Mouse (Mus musculus) liver, embryonic 13.5 days (tissue): ENCODE measurements around the gene Ust. TPM values are rescaled to one million over a fixed set of nuclear protein-coding genes. Genes with fewer than 3 reads are reported as not detected.

Source experiments
- ATAC-seq: fragments of 200-750 bp; cut with Nextera tagmentation; 2 replicates; pipeline ENCODE4 v1.8.0; 2017; ENCODE audit warnings: low read depth, mild to moderate bottlenecking, moderate number of reproducible peaks, moderate library complexity
- DNase-seq: peaks from one replicate; pipeline ENCODE4 v3.0.0; 2022
- H3K27ac ChIP-seq: fragments of 300-500 bp; sonication (generic); 2 replicates; pipeline ENCODE4 v1.5.1; 2015; ENCODE audit warnings: moderate library complexity, mild to moderate bottlenecking, inconsistent platforms
- H3K27me3 ChIP-seq: fragments of 300-500 bp; sonication (generic); 2 replicates; pipeline ENCODE4 v1.6.1; 2015; ENCODE audit warnings: mild to moderate bottlenecking, inconsistent platforms
- H3K36me3 ChIP-seq: fragments of 300-500 bp; sonication (generic); 2 replicates; pipeline ENCODE4 v1.6.1; 2015; ENCODE audit warnings: mild to moderate bottlenecking, inconsistent platforms
- H3K4me1 ChIP-seq: fragments of 300-500 bp; sonication (generic); replicated peaks from 2 replicates; pipeline ENCODE4 v1.6.1; 2015; ENCODE audit warnings: inconsistent platforms
- H3K4me2 ChIP-seq: fragments of 300-500 bp; sonication (generic); 2 replicates; pipeline ENCODE4 v1.6.1; 2015; ENCODE audit warnings: inconsistent platforms, mild to moderate bottlenecking, moderate library complexity
- H3K4me3 ChIP-seq: fragments of 300-500 bp; sonication (generic); replicated peaks from 2 replicates; pipeline ENCODE4 v1.5.1; 2015; ENCODE audit warnings: mild to moderate bottlenecking, inconsistent platforms
- H3K9ac ChIP-seq: fragments of 300-500 bp; sonication (generic); 2 replicates; pipeline ENCODE4 v1.6.1; 2015; ENCODE audit warnings: mild to moderate bottlenecking, inconsistent platforms
- H3K9me3 ChIP-seq: fragments of 300-500 bp; sonication (generic); replicated peaks from 2 replicates; pipeline ENCODE4 v1.6.1; 2016; ENCODE audit warnings: inconsistent platforms
- WGBS: fragments of 180-500 bp; shearing (Covaris S2); methylation state at CpG from one replicate; pipeline ENCODE4 v1.1.7; 2015; ENCODE audit not compliant: insufficient replicate concordance; 5-methylcytosine and 5-hydroxymethylcytosine counted together
- polyA plus RNA-seq: library from polyadenylated mRNA; unstranded; fragments of >200 nt; fragmentation: Nextera tagmentation; extraction: Ambion mirVana; gene quantifications from 2 replicates; pipeline ENCODE4 v1.2.1, GENCODE M21; 2015

Ust gene
- polyA plus RNA-seq, 1 experiment from 2014 or later: 0.51 TPM

DNA sequence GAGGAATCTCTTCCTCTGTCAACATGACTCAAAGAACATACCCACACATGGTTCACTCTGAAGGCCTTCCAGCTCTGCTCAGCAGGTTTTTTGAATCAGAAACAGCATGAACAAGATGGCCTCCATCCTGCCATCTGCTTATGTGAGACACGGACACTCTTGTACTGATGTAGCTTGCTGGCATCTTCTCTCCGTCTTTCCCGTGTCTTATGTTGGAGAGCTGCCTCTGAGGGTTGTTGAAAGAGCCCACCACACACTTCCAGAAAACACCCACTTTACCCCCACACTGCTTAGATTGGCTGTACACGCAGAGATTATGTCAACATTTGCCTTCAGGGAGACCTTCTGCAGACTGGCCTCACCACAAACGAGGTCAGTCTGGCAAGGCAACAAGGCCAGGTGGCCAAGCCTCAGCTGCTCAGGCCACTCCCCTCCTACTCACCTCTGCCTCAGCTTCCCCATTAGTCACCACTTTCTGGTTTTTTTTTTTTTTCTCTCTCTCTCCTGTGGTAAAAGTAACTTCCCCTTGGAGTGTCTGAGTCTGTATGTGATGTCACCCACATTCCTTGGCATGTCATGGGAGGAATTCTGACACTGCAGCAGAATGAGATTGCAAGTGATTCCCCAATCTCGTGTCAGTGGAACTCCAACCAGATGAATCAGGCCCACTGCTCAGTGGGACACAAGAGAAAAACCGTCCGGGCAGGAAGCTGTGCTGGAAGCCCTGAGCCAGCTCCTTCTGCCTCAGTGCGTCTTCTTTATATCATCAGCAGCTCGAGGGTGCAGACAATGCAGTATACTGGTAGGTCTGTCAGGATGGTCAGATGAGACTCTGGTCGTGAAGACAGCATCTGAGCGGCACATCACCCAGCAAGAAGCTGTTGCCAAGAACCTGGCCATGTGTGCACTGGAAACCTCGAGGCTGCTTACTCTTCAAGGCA, 19.4 kb downstream of the Ust start:
- Histone ChIP-seq H3K4me2 (no peak overlapping the region), H3K4me1 (no peaks in the 10 kb centered on the region), H3K4me3 (no peak overlapping the region), H3K36me3 (no peaks in the 10 kb centered on the region), H3K27me3 (no peaks in the 10 kb centered on the region), H3K9ac (no peak overlapping the region), H3K27ac (no peak overlapping the region), H3K9me3 (no peaks in the 10 kb centered on the region)
- 58% methylated on average over 13 of the region's 13 CpGs for WGBS
- DNase-seq: no peak
- no peak for ATAC-seq

GRCm38 (mm10) chr10:8495543-8496141, 23.0 kb downstream of the Ust start:
- no peaks in the 10 kb centered on the region for H3K9me3 ChIP-seq
- no peak overlapping the region for H3K27ac ChIP-seq
- H3K36me3 ChIP-seq: no peaks in the 10 kb centered on the region
- ATAC-seq (no peak), DNase-seq (no peak)
- no peak overlapping the region for H3K4me3 ChIP-seq
- no peaks in the 10 kb centered on the region for H3K27me3 ChIP-seq
- H3K4me1 ChIP-seq: no peaks in the 10 kb centered on the region
- no peak overlapping the region for H3K4me2 ChIP-seq
- no peak overlapping the region for H3K9ac ChIP-seq
- WGBS: 45% methylated on average over 5 of the region's 5 CpGs

DNA sequence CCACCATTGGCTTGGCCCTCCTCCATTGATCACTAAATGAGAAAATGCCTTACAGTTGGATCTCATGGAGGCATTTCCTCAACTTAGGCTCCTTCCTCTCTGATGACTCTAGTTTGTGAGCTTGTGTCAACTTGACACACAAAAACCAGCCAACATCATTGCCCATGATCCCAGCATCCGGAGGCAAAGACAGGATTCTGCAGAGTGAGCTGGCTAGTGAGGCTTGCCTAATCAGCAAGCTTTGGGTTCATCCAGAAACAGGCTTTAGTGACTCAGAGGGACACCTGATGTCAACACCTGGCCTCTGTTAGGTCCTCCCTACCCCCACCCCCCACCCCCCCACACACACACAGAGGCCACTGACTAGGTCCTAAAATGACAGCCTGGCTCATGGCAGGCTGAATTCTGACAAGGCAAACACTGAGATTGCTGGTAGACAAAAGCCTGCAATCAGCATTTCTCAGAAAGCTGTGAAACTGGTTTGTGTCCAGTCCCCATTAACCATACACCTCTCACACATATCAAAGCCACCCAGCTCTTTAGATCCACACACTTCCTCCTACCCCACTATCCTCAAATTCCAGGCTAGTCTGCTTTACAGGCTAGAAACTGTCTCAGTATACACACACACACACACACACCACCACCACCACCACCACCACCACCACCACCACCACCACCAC, 26.6 kb downstream of the Ust start:
- Histone ChIP-seq H3K9me3 (no peaks in the 10 kb centered on the region), H3K9ac (no peak overlapping the region), H3K4me1 (no peaks in the 10 kb centered on the region), H3K4me2 (no peak overlapping the region), H3K36me3 (no peaks in the 10 kb centered on the region), H3K27ac (no peak overlapping the region), H3K27me3 (no peaks in the 10 kb centered on the region), H3K4me3 (no peak overlapping the region)
- DNase-seq: no peak
- WGBS: 81% methylated on average over 1 of the region's 1 CpGs
- no peak for ATAC-seq

- no peak for DNase-seq
These were observed 31.2 kb downstream of the Ust start for GRCm38 (mm10) chr10:8487388-8487787.

DNA sequence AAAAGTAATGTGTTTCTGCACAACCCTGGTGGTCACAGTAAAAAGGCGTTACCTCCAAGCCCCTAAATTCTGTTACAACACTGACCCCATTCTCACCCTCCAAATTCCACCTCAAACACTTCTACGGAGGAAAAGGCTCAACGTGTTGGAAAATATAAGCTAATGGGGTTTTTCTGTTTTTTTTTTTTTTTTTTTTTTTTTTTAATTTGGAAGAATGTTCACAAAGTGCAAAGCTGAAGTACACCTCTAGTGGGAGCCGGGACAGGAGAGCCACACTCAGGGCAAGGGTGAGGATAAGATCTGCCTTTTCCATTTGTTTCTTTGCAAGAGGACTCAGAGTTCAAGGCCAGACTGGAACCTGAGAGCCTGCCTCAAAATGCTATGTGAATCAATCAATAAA, 34.1 kb downstream of the Ust start:
- no peaks in the 10 kb centered on the region for H3K27me3 ChIP-seq
- WGBS: 65% methylated on average over 4 of the region's 4 CpGs
- ATAC-seq: no peak
- no peak overlapping the region for H3K4me3 ChIP-seq
- H3K27ac ChIP-seq: no peak overlapping the region
- no peaks in the 10 kb centered on the region for H3K4me1 ChIP-seq
- H3K9ac ChIP-seq: no peak overlapping the region
- no peak for DNase-seq
- no peaks in the 10 kb centered on the region for H3K9me3 ChIP-seq
- no peak overlapping the region for H3K4me2 ChIP-seq
- no peaks in the 10 kb centered on the region for H3K36me3 ChIP-seq

More at GRCm38 (mm10) chr10:8487388-8487787, 31.2 kb downstream of the Ust start:
- Histone ChIP-seq H3K4me2 (no peak overlapping the region), H3K27me3 (no peaks in the 10 kb centered on the region), H3K4me3 (no peak overlapping the region), H3K4me1 (no peaks in the 10 kb centered on the region), H3K9me3 (no peaks in the 10 kb centered on the region), H3K27ac (no peak overlapping the region), H3K36me3 (no peaks in the 10 kb centered on the region), H3K9ac (no peak overlapping the region)
- 53% methylated on average over 2 of the region's 2 CpGs for WGBS
- ATAC-seq: no peak

GRCm38 (mm10) chr10:8482779-8483178, 35.8 kb downstream of the Ust start:
- WGBS: 67% methylated on average over 4 of the region's 4 CpGs
- DNase-seq (no peak), ATAC-seq (no peak)
- Histone ChIP-seq H3K4me2 (no peak overlapping the region), H3K9ac (no peak overlapping the region), H3K27ac (no peak overlapping the region), H3K4me1 (no peaks in the 10 kb centered on the region), H3K27me3 (no peaks in the 10 kb centered on the region), H3K36me3 (no peaks in the 10 kb centered on the region), H3K9me3 (no peaks in the 10 kb centered on the region), H3K4me3 (no peak overlapping the region)

DNA sequence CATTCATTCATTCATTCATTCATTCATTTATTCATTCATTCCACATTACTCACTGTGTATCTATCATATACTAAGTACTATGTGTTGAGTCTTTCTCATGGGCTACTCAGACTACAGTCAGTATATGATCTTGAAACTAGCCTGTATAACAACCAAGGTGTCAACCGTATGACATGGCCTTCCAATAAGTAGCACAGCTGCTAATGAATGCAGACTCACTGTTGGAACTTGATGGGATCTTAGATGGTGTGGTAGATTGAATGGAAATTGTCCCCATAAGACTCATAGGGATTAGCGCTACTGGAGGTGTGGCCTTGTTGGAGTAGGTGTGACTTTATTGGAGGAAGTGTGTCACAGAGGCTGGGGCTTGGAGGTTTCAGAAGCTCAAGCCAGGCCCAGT, 38.8 kb downstream of the Ust start:
- no peak overlapping the region for H3K4me3 ChIP-seq
- no peaks in the 10 kb centered on the region for H3K9me3 ChIP-seq
- H3K4me1 ChIP-seq: no peaks in the 10 kb centered on the region
- H3K9ac ChIP-seq: no peak overlapping the region
- no peak overlapping the region for H3K27ac ChIP-seq
- ATAC-seq (no peak), DNase-seq (no peak)
- no peak overlapping the region for H3K4me2 ChIP-seq
- WGBS: 73% methylated on average over 2 of the region's 2 CpGs
- H3K36me3 ChIP-seq: no peaks in the 10 kb centered on the region
- no peaks in the 10 kb centered on the region for H3K27me3 ChIP-seq

DNA sequence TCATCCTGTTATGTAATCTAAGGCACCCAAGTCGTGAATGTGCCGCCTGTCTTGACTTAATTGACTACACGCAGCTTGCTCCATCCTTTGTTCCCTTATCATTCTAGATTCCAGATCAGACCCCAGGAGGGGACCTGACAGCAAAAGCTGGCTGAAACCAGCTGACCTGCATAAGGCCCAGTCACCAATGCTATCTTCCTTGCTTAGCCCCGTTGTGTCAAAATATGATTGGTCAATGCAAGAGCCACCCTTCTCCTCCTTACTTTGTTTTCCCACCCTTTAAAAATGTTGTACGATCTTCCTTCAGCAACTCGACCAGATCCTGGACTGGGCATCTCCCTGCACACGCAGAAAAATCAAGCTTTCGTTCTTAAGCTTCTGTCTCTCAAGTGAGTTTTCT, 40.7 kb downstream of the Ust start:
- Histone ChIP-seq H3K9me3 (no peaks in the 10 kb centered on the region), H3K36me3 (no peaks in the 10 kb centered on the region), H3K27me3 (no peaks in the 10 kb centered on the region), H3K4me2 (no peak overlapping the region), H3K4me1 (no peaks in the 10 kb centered on the region), H3K4me3 (no peak overlapping the region), H3K9ac (no peak overlapping the region), H3K27ac (no peak overlapping the region)
- no peak for DNase-seq
- ATAC-seq: no peak
- 72% methylated on average over 8 of the region's 8 CpGs for WGBS

DNA sequence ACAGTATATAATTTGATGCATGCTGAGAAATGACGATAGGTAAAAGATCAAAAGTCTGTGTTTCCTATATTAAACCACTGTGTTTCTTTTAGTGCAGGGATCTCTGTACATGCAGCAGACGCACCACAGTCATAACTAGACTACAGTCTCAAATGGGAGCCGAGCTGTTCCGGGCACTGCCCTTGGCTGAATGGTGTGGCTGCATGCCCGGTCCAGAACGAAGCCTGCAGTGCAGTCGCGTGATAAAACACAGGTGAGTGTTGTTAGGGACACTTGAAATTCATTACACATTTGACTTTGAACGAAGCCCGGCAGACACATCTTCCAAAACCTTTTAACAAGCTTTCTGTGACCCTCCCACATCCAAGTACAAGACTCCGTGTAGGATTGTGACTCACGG, 46.6 kb downstream of the Ust start:
- WGBS: 78% methylated on average over 12 of the region's 12 CpGs
- Histone ChIP-seq H3K27ac (no peak overlapping the region), H3K4me3 (no peak overlapping the region), H3K9ac (no peak overlapping the region), H3K36me3 (no peaks in the 10 kb centered on the region), H3K27me3 (no peaks in the 10 kb centered on the region), H3K4me1 (no peaks in the 10 kb centered on the region), H3K4me2 (no peak overlapping the region), H3K9me3 (no peaks in the 10 kb centered on the region)
- ATAC-seq (no peak), DNase-seq (no peak)

DNA sequence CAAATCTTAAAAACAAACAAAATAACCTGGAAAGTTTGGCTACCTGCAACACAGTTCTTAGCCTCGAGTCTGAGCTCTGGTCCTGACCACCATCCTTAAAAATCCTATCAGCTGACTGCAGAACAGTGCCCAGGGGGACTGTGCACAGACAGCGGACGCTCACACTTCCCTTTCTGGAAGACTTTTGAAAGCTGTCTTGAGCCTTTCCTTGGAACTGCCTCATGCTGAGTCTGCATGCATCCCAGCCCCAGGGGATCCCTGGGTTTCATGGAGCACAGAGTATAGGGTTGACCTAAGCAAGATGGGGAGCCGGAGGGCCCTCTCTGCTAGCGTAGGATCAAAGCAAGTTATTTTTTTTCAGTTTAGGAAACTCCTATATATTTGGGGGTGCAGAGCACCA, 47.6 kb downstream of the Ust start:
- H3K27me3 ChIP-seq: no peaks in the 10 kb centered on the region
- no peak overlapping the region for H3K4me3 ChIP-seq
- H3K9ac ChIP-seq: no peak overlapping the region
- ATAC-seq: no peak
- no peak overlapping the region for H3K4me2 ChIP-seq
- no peaks in the 10 kb centered on the region for H3K36me3 ChIP-seq
- WGBS: 52% methylated on average over 5 of the region's 5 CpGs
- no peak overlapping the region for H3K27ac ChIP-seq
- H3K9me3 ChIP-seq: no peaks in the 10 kb centered on the region
- DNase-seq: no peak
- no peaks in the 10 kb centered on the region for H3K4me1 ChIP-seq

DNA sequence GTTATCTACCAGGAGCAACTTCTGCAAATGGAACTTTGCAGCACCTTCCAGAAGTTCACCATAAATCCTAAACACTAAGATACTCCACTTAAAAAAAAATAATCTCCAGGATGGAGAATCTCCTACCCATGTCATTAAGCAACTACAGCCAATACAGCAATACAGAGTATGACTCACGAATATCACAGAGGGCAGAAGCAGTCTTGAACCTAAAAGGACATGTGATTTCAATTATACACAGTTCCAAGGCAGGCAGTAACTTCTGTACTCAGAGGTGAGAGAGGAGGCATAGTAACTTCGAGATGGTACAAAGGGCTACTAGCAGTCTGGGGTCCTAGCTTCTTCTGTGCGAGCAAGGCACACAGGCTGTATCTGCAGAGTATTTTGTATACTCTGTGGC, 49.1 kb downstream of the Ust start:
- no peak for ATAC-seq
- Histone ChIP-seq H3K27ac (no peak overlapping the region), H3K4me1 (no peaks in the 10 kb centered on the region), H3K9ac (no peak overlapping the region), H3K9me3 (no peaks in the 10 kb centered on the region), H3K36me3 (no peaks in the 10 kb centered on the region), H3K4me2 (no peak overlapping the region), H3K27me3 (no peaks in the 10 kb centered on the region), H3K4me3 (no peak overlapping the region)
- DNase-seq: no peak
- 55% methylated on average over 3 of the region's 3 CpGs for WGBS
